Mouse (Mus musculus): ENCODE measurements around the gene Gm6526. TPM values are rescaled to one million over a fixed set of nuclear protein-coding genes. Genes with fewer than 3 reads are reported as not detected.
A peak's percentile ranks its signal among the peaks of the same experiment; 100 is the strongest.
"Not testable (repeated sequence)": the region's sequence is repeated elsewhere in the genome, so short reads cannot be mapped to it uniquely, and the experiment has no call there.

Gm6526 gene
- not detected in 2 replicates for polyA plus RNA-seq (2015; fragmentation: Nextera tagmentation; extraction: Ambion mirVana)

GRCm38 (mm10) chr14:43747566-43747965, at the start of gene Gm6526:
TSS of gene Gm6526 (plus strand) at chr14:43747866.
- WGBS: 73% methylated on average over 4 of the region's 4 CpGs
- H3K4me3 ChIP-seq (replicated peaks): not testable (repeated sequence)

GRCm38 (mm10) chr14:43727385-43727784, 20.3 kb upstream of the Gm6526 start, which contains the start of gene Gm16506:
TSS of gene Gm16506 (minus strand) at chr14:43727485.
- not testable (repeated sequence) for H3K4me2 ChIP-seq (replicated peaks); ATAC-seq (ENCODE audit: insufficient number of reproducible peaks, low FRiP score, low TSS enrichment, low read depth); H3K36me3 ChIP-seq; H3K4me3 ChIP-seq (replicated peaks); H3K9ac ChIP-seq; H3K9me3 ChIP-seq (replicated peaks); H3K27ac ChIP-seq (replicated peaks); H3K4me1 ChIP-seq; H3K27me3 ChIP-seq
- 95% methylated on average over 3 of the region's 3 CpGs for WGBS

More at GRCm38 (mm10) chr14:43747566-43747965, at the start of gene Gm6526:
- H3K27me3 ChIP-seq; H3K9ac ChIP-seq; H3K4me2 ChIP-seq (replicated peaks); H3K36me3 ChIP-seq; H3K27ac ChIP-seq (replicated peaks); H3K9me3 ChIP-seq (replicated peaks); ATAC-seq (ENCODE audit: insufficient number of reproducible peaks, low FRiP score, low TSS enrichment, low read depth); H3K4me1 ChIP-seq: not testable (repeated sequence)

- not testable (repeated sequence) for H3K36me3 ChIP-seq; ATAC-seq (ENCODE audit: insufficient number of reproducible peaks, low FRiP score, low TSS enrichment, low read depth); H3K9me3 ChIP-seq (replicated peaks); H3K4me3 ChIP-seq (replicated peaks); H3K4me1 ChIP-seq; H3K4me2 ChIP-seq (replicated peaks); H3K27ac ChIP-seq (replicated peaks); H3K9ac ChIP-seq; H3K27me3 ChIP-seq
- WGBS: 89% methylated on average over 3 of the region's 3 CpGs
Observed at GRCm38 (mm10) chr14:43784645-43785044, 37.0 kb downstream of the Gm6526 start, which contains the start of gene Gm8180. TSS of gene Gm8180 (minus strand) at chr14:43784745.

GRCm38 (mm10) chr14:43793811-43794210, 46.1 kb downstream of the Gm6526 start:
- not testable (repeated sequence) for H3K27me3 ChIP-seq; H3K27ac ChIP-seq (replicated peaks); H3K36me3 ChIP-seq; H3K4me3 ChIP-seq (replicated peaks); ATAC-seq (ENCODE audit: insufficient number of reproducible peaks, low FRiP score, low TSS enrichment, low read depth); H3K9ac ChIP-seq; H3K9me3 ChIP-seq (replicated peaks); H3K4me2 ChIP-seq (replicated peaks); H3K4me1 ChIP-seq
- WGBS: 67% methylated on average over 5 of the region's 5 CpGs

GRCm38 (mm10) chr14:43796069-43796904, 48.6 kb downstream of the Gm6526 start:
- no peaks in the 10 kb centered on the region for H3K4me1 ChIP-seq
- H3K9ac ChIP-seq: no peak overlapping the region
- peak overlapping the region; percentile 48 for H3K4me2 ChIP-seq (replicated peaks)
- no peak overlapping the region for H3K27ac ChIP-seq (replicated peaks)
- WGBS: 24% methylated on average over 14 of the region's 14 CpGs
- H3K27me3 ChIP-seq: no peaks in the 10 kb centered on the region
- no peak for ATAC-seq (ENCODE audit: insufficient number of reproducible peaks, low FRiP score, low TSS enrichment, low read depth)
- peak overlapping the region; percentile 24 for H3K4me3 ChIP-seq (replicated peaks)
- H3K36me3 ChIP-seq: no peaks in the 10 kb centered on the region
- no peaks in the 10 kb centered on the region for H3K9me3 ChIP-seq (replicated peaks)

- WGBS: 9% methylated on average over 23 of the region's 23 CpGs
- peak; percentile 19; the same call in 1 of the 2 replicates for ATAC-seq (ENCODE audit: insufficient number of reproducible peaks, low FRiP score, low TSS enrichment, low read depth)
- H3K27ac ChIP-seq (replicated peaks): not testable (repeated sequence)
Observed at GRCm38 (mm10) chr14:43796905-43797470, 49.3 kb downstream of the Gm6526 start.

GRCm38 (mm10) chr14:43804435-43804834, 56.8 kb downstream of the Gm6526 start:
- not testable (repeated sequence) for H3K27me3 ChIP-seq; H3K4me2 ChIP-seq (replicated peaks); ATAC-seq (ENCODE audit: insufficient number of reproducible peaks, low FRiP score, low TSS enrichment, low read depth); H3K9ac ChIP-seq; H3K27ac ChIP-seq (replicated peaks); H3K9me3 ChIP-seq (replicated peaks); H3K36me3 ChIP-seq; H3K4me3 ChIP-seq (replicated peaks); H3K4me1 ChIP-seq
- 13% methylated on average over 7 of the region's 7 CpGs for WGBS

More at GRCm38 (mm10) chr14:43796905-43797470, 49.3 kb downstream of the Gm6526 start:
- Histone ChIP-seq H3K4me2 (replicated peaks) (peak overlapping the region; percentile 48), H3K4me3 (replicated peaks) (peak overlapping the region; percentile 24)
- H3K9me3 ChIP-seq (replicated peaks); H3K36me3 ChIP-seq; H3K9ac ChIP-seq; H3K27me3 ChIP-seq; H3K4me1 ChIP-seq: not testable (repeated sequence)

Other genes with a start within 250 kb of the Gm6526 start
- gene Gm5799, start 204.3 kb upstream of the Gm6526 start, polyA plus RNA-seq (2015; fragmentation: Nextera tagmentation; extraction: Ambion mirVana): not detected in 2 replicates
- gene Gm17654, start 168.7 kb upstream of the Gm6526 start, polyA plus RNA-seq (2015; fragmentation: Nextera tagmentation; extraction: Ambion mirVana): not detected in 2 replicates
- gene Gm10375, start 139.9 kb upstream of the Gm6526 start, polyA plus RNA-seq (2015; fragmentation: Nextera tagmentation; extraction: Ambion mirVana): not detected in 2 replicates
- gene Gm8165, start 70.7 kb upstream of the Gm6526 start, polyA plus RNA-seq (2015; fragmentation: Nextera tagmentation; extraction: Ambion mirVana): not detected in 2 replicates
- 0.75 and 0.76 TPM in 2 replicates for gene Gm7324, start 50.0 kb upstream of the Gm6526 start, polyA plus RNA-seq (2015; fragmentation: Nextera tagmentation; extraction: Ambion mirVana)
- gene Gm16506, start 20.4 kb upstream of the Gm6526 start, polyA plus RNA-seq (2015; fragmentation: Nextera tagmentation; extraction: Ambion mirVana): not detected in 2 replicates
- gene Gm8180, start 36.9 kb downstream of the Gm6526 start, polyA plus RNA-seq (2015; fragmentation: Nextera tagmentation; extraction: Ambion mirVana): not detected in 2 replicates
- gene Ear1, start 127.7 kb downstream of the Gm6526 start, polyA plus RNA-seq (2015; fragmentation: Nextera tagmentation; extraction: Ambion mirVana): 0.24 TPM in 1 of 2 replicates, not detected in the other
- not detected in 2 replicates for gene Ear10, start 175.7 kb downstream of the Gm6526 start, polyA plus RNA-seq (2015; fragmentation: Nextera tagmentation; extraction: Ambion mirVana)
- 5.5 and 5.9 TPM in 2 replicates for gene Gm8113, start 177.5 kb downstream of the Gm6526 start, polyA plus RNA-seq (2015; fragmentation: Nextera tagmentation; extraction: Ambion mirVana)
- not detected in 2 replicates for gene Ang5, start 209.2 kb downstream of the Gm6526 start, polyA plus RNA-seq (2015; fragmentation: Nextera tagmentation; extraction: Ambion mirVana)

Measured in embryonic facial prominence, embryonic 15.5 days (tissue).